In genomic region chr3:96636448-96636847, GRCm38 (mm10) we compare ENCODE assay signal across 8 mouse cellular contexts. TPM values are rescaled to one million over a fixed set of nuclear protein-coding genes. Genes with fewer than 3 reads are reported as not detected.
DNase-seq lines count a peak whose midpoint lies in the region; ATAC-seq and TF ChIP-seq lines count a peak whose summit lies in the region.

No protein-coding gene starts in this region.

- in situ Hi-C loops in ES-E14 (cut with MboI; ENCODE audit: low sequenced_read_pairs in 2 of 2, unreplicated experiment in 2 of 2) = loop anchor here in 1 of 2 experiments (10.0 kb wide), 1 partner anchor 92 kb away; no protein-coding TSS in a partner anchor

- H3K4me2 ChIP-seq in heart, postnatal 0 days (ENCODE audit: low read depth, low read length) = peak overlapping the region; percentile 91
- peak overlapping the region; percentile 83 for H3K4me2 ChIP-seq in forebrain, postnatal 0 days (ENCODE audit: low read depth)

- no peak for TF ChIP-seq EP300 in heart, postnatal 0 days (IDR thresholded peaks at IDR 0.05; ENCODE audit: low read depth)

- no peaks in the 10 kb centered on the region for H3K9me3 ChIP-seq in heart, postnatal 0 days (replicated peaks; ENCODE audit: control insufficient read depth, low read length)
- H3K9me3 ChIP-seq in ES-E14 (ENCODE audit: control insufficient read depth, insufficient read depth, low read depth, low read length) = no peaks in the 10 kb centered on the region
- H3K9me3 ChIP-seq in forebrain, postnatal 0 days (ENCODE audit: low read length) = no peaks in the 10 kb centered on the region

- WGBS in heart, postnatal 0 days = 62% methylated on average over 11 of the region's 11 CpGs
- 72% methylated on average over 11 of the region's 11 CpGs for WGBS in forebrain, postnatal 0 days
- 75% methylated on average over 11 of the region's 11 CpGs for WGBS in macrophage (ENCODE audit: missing documents)

- peaks cover 22% of the 10 kb centered on the region for H3K79me2 ChIP-seq in macrophage (ENCODE audit: inconsistent target)

- peaks cover 10% of the 10 kb centered on the region; the same call in 1 of the 2 replicates for H3K4me1 ChIP-seq in heart, postnatal 0 days (ENCODE audit: control insufficient read depth, insufficient read depth)
- H3K4me1 ChIP-seq in ES-E14 (ENCODE audit: control insufficient read depth in 2 of 2, insufficient read depth in 2 of 2, low read length in 2 of 2, poor library complexity in 1 of 2) = peaks cover 0 to 4% of the 10 kb centered on the region in 2 experiments; a peak in 2 of 4 replicates
- peaks cover 11% of the 10 kb centered on the region for H3K4me1 ChIP-seq in forebrain, postnatal 0 days (ENCODE audit: insufficient read depth)

- ATAC-seq in heart, postnatal 0 days (ENCODE audit: insufficient read depth, low read depth) = no peak
- ATAC-seq in forebrain, postnatal 0 days = no peak

- H3K36me3 ChIP-seq in heart, postnatal 0 days (replicated peaks; ENCODE audit: control insufficient read depth, insufficient read depth, low read length) = peaks cover 35% of the 10 kb centered on the region
- H3K36me3 ChIP-seq in ES-E14 (ENCODE audit: control insufficient read depth, insufficient read depth, low read length, poor library complexity, severe bottlenecking) (peaks cover 7% of the 10 kb centered on the region), macrophage (ENCODE audit: inconsistent target) (peaks cover 38% of the 10 kb centered on the region; the same call in 1 of the 2 replicates)
- peaks cover 26% of the 10 kb centered on the region for H3K36me3 ChIP-seq in forebrain, postnatal 0 days (ENCODE audit: insufficient read depth)

- no peak for DNase-seq in heart, postnatal 0 days (ENCODE audit: low spot score)
- DNase-seq in heart, postnatal 4 days = no peak
- DNase-seq in ES-E14 (ENCODE audit: low read depth, low spot score) = no peak
- DNase-seq in forebrain, postnatal 0 days = no peak
- no peak for DNase-seq in frontal cortex, postnatal 36 days (ENCODE audit: low spot score in 2 of 2)
- DNase-seq in embryo, embryonic 9.5 days (ENCODE audit: extremely low spot score) = no peak
- no peak for DNase-seq in adrenal gland, adult 2 months

- no peaks in the 10 kb centered on the region for H3K27me3 ChIP-seq in heart, postnatal 0 days (ENCODE audit: control insufficient read depth, insufficient read depth, low read length)
- no peaks in the 10 kb centered on the region for H3K27me3 ChIP-seq in forebrain, postnatal 0 days (ENCODE audit: insufficient read depth, low read length)

- no peak for TF ChIP-seq CTCF in heart, postnatal 0 days (IDR thresholded peaks at IDR 0.05; ENCODE audit: low read depth)
- TF ChIP-seq CTCF in forebrain, postnatal 0 days (IDR thresholded peaks at IDR 0.05; ENCODE audit: low read depth) = no peak

- H3K9ac ChIP-seq in heart, postnatal 0 days (replicated peaks; ENCODE audit: low read depth, low read length) = peak overlapping the region; percentile 96; the same call in 1 of the 2 replicates
- H3K9ac ChIP-seq in ES-E14 (ENCODE audit: insufficient read depth, low read depth, low read length, poor library complexity, severe bottlenecking) = peak overlapping the region; percentile 91; the same call in 1 of the 2 replicates
- 0 out of 2 replicates have a peak overlapping the region, but pooled peaks have one; percentile 93 for H3K9ac ChIP-seq in forebrain, postnatal 0 days

- peak overlapping the region; percentile 80 for H3K4me3 ChIP-seq in heart, postnatal 0 days (ENCODE audit: low read depth, low read length)
- H3K4me3 ChIP-seq in ES-E14 (ENCODE audit: insufficient read depth in 1 of 2, low read depth in 1 of 2, low read length in 2 of 2, poor library complexity in 1 of 2, severe bottlenecking in 1 of 2) (peak overlapping the region; percentile 72 to 92), macrophage (ENCODE audit: inconsistent target) (peak overlapping the region; percentile 86)
- H3K4me3 ChIP-seq in forebrain, postnatal 0 days (ENCODE audit: low read depth, low read length) = peak overlapping the region; percentile 82; the same call in 1 of the 2 replicates

- H3K27ac ChIP-seq in heart, postnatal 0 days (ENCODE audit: low read depth) = no peak overlapping the region
- H3K27ac ChIP-seq in ES-E14 (ENCODE audit: insufficient read depth, low read depth, low read length, poor library complexity, severe bottlenecking) = no peak overlapping the region
- no peak overlapping the region for H3K27ac ChIP-seq in forebrain, postnatal 0 days (ENCODE audit: low read depth, low read length)
- peak overlapping the region; percentile 36; the same call in 1 of the 2 replicates for H3K27ac ChIP-seq in macrophage

RNA-seq across cellular contexts. Expression of gene Gm42957, which starts 1.2 kb away (rescaled TPM):
- total RNA-seq in heart, postnatal 0 days (2014; rRNA removed; ENCODE audit: low replicate concordance) = not detected in 2 replicates
- polyA plus RNA-seq in heart, postnatal 0 days (2015; fragmentation: Nextera tagmentation; extraction: Ambion mirVana) = not detected in 2 replicates
- under 1 TPM; 0.18 to 0.21 TPM for total RNA-seq in heart, postnatal 4 days (2021)
- total RNA-seq in ES-E14 (2012; rRNA removed) = 0.13 and 0.21 TPM in 2 replicates
- total RNA-seq in forebrain, postnatal 0 days (2014; rRNA removed) = 0.31 and 0.38 TPM in 2 replicates
- 0.07 TPM in 1 of 2 replicates, not detected in the other for polyA plus RNA-seq in forebrain, postnatal 0 days (2015; fragmentation: Nextera tagmentation; extraction: Ambion mirVana)
- 1 to 10 TPM in 3 of 26 experiments, under 1 TPM in 19, not detected in 4; 0.20 to 1.8 (median 0.65) TPM for total RNA-seq in macrophage (2018; cell fraction: chromatin; rRNA removed)
- under 1 TPM in 3 of 26 experiments, not detected in 23; 0.06 to 0.07 (median 0.06) TPM for total RNA-seq in macrophage (2018; cell fraction: cytosol; rRNA removed)
- 1 to 10 TPM in 1 of 26 experiments, under 1 TPM in 15, not detected in 10; 0.12 to 1.1 (median 0.29) TPM for total RNA-seq in macrophage (2018; cell fraction: nucleus; rRNA removed)
- not detected in 3 replicates for polyA plus RNA-seq in macrophage (2018)
- under 1 TPM; 0.21 to 0.35 TPM for total RNA-seq in adrenal gland, adult 2 months (2021)
- polyA plus RNA-seq in adrenal gland, adult 2 months (2012; rRNA removed) = 0.02 TPM in 1 of 2 replicates, not detected in the other

RNA-seq across cellular contexts. Expression of gene Pex11b, which starts 1.3 kb away (rescaled TPM):
- 46.6 and 50.7 TPM in 2 replicates for total RNA-seq in heart, postnatal 0 days (2014; rRNA removed; ENCODE audit: low replicate concordance)
- polyA plus RNA-seq in heart, postnatal 0 days (2015; fragmentation: Nextera tagmentation; extraction: Ambion mirVana) = 41.7 and 43.7 TPM in 2 replicates
- 10 to 100 TPM; 26.4 to 26.8 TPM for total RNA-seq in heart, postnatal 4 days (2021)
- 15.6 and 23.6 TPM in 2 replicates for total RNA-seq in ES-E14 (2012; rRNA removed)
- total RNA-seq in forebrain, postnatal 0 days (2014; rRNA removed) = 39.0 and 42.5 TPM in 2 replicates
- 72.2 and 73.6 TPM in 2 replicates for polyA plus RNA-seq in forebrain, postnatal 0 days (2015; fragmentation: Nextera tagmentation; extraction: Ambion mirVana)
- 10 to 100 TPM in 19 of 26 experiments, 1 to 10 TPM in 7; 4.5 to 36.5 (median 14.1) TPM for total RNA-seq in macrophage (2018; cell fraction: chromatin; rRNA removed)
- 10 to 100 TPM; 11.3 to 28.9 (median 22.5) TPM for total RNA-seq in macrophage (2018; cell fraction: cytosol; rRNA removed)
- total RNA-seq in macrophage (2018; cell fraction: nucleus; rRNA removed) = 10 to 100 TPM in 23 of 26 experiments, 1 to 10 TPM in 3; 6.8 to 32.8 (median 14.4) TPM
- 17.2 to 29.8 TPM (median 26.2 TPM) in 3 replicates for polyA plus RNA-seq in macrophage (2018)
- total RNA-seq in adrenal gland, adult 2 months (2021) = 10 to 100 TPM; 42.3 to 48.4 TPM
- polyA plus RNA-seq in adrenal gland, adult 2 months (2012; rRNA removed) = 31.8 and 32.6 TPM in 2 replicates

RNA-seq across cellular contexts. Expression of gene Rbm8a, which starts 6.7 kb away (rescaled TPM):
- 7.5 and 9.2 TPM in 2 replicates for total RNA-seq in heart, postnatal 0 days (2014; rRNA removed; ENCODE audit: low replicate concordance)
- 64.7 and 65.4 TPM in 2 replicates for polyA plus RNA-seq in heart, postnatal 0 days (2015; fragmentation: Nextera tagmentation; extraction: Ambion mirVana)
- total RNA-seq in heart, postnatal 4 days (2021) = 10 to 100 TPM; 56.4 to 57.0 TPM
- total RNA-seq in ES-E14 (2012; rRNA removed) = 115 and 140 TPM in 2 replicates
- 29.2 and 38.5 TPM in 2 replicates for total RNA-seq in forebrain, postnatal 0 days (2014; rRNA removed)
- polyA plus RNA-seq in forebrain, postnatal 0 days (2015; fragmentation: Nextera tagmentation; extraction: Ambion mirVana) = 110 and 120 TPM in 2 replicates
- 10 to 100 TPM; 18.1 to 54.0 (median 37.5) TPM for total RNA-seq in macrophage (2018; cell fraction: chromatin; rRNA removed)
- total RNA-seq in macrophage (2018; cell fraction: cytosol; rRNA removed) = 10 to 100 TPM; 27.5 to 47.8 (median 37.7) TPM
- 10 to 100 TPM; 18.8 to 46.3 (median 32.6) TPM for total RNA-seq in macrophage (2018; cell fraction: nucleus; rRNA removed)
- 28.6 to 43.9 TPM (median 42.7 TPM) in 3 replicates for polyA plus RNA-seq in macrophage (2018)
- total RNA-seq in adrenal gland, adult 2 months (2021) = 10 to 100 TPM; 69.2 to 85.3 TPM
- 1.3 and 2.3 TPM in 2 replicates for polyA plus RNA-seq in adrenal gland, adult 2 months (2012; rRNA removed)

RNA-seq across cellular contexts. Expression of gene Itga10, which starts 8.9 kb away (rescaled TPM):
- 0.46 and 4.2 TPM in 2 replicates for total RNA-seq in heart, postnatal 0 days (2014; rRNA removed; ENCODE audit: low replicate concordance)
- 0.37 and 0.45 TPM in 2 replicates for polyA plus RNA-seq in heart, postnatal 0 days (2015; fragmentation: Nextera tagmentation; extraction: Ambion mirVana)
- 1 to 10 TPM; 1.0 to 1.3 TPM for total RNA-seq in heart, postnatal 4 days (2021)
- 1.0 and 1.7 TPM in 2 replicates for total RNA-seq in ES-E14 (2012; rRNA removed)
- total RNA-seq in forebrain, postnatal 0 days (2014; rRNA removed) = 2.2 and 2.8 TPM in 2 replicates
- polyA plus RNA-seq in forebrain, postnatal 0 days (2015; fragmentation: Nextera tagmentation; extraction: Ambion mirVana) = 0.25 and 0.57 TPM in 2 replicates
- 1 to 10 TPM in 25 of 26 experiments, under 1 TPM in 1; 0.80 to 7.8 (median 4.6) TPM for total RNA-seq in macrophage (2018; cell fraction: chromatin; rRNA removed)
- under 1 TPM; 0.03 to 0.42 (median 0.12) TPM for total RNA-seq in macrophage (2018; cell fraction: cytosol; rRNA removed)
- total RNA-seq in macrophage (2018; cell fraction: nucleus; rRNA removed) = 1 to 10 TPM in 23 of 26 experiments, under 1 TPM in 3; 0.52 to 4.5 (median 1.5) TPM
- polyA plus RNA-seq in macrophage (2018) = 0.10 to 0.32 TPM (median 0.29 TPM) in 3 replicates
- total RNA-seq in adrenal gland, adult 2 months (2021) = 1 to 10 TPM; 1.3 to 1.9 TPM
- 1.3 and 1.6 TPM in 2 replicates for polyA plus RNA-seq in adrenal gland, adult 2 months (2012; rRNA removed)

RNA-seq across cellular contexts. Expression of gene Ankrd35, which starts 33.5 kb away (rescaled TPM):
- 0.39 and 0.88 TPM in 2 replicates for total RNA-seq in heart, postnatal 0 days (2014; rRNA removed; ENCODE audit: low replicate concordance)
- polyA plus RNA-seq in heart, postnatal 0 days (2015; fragmentation: Nextera tagmentation; extraction: Ambion mirVana) = 0.31 and 0.32 TPM in 2 replicates
- total RNA-seq in heart, postnatal 4 days (2021) = under 1 TPM; 0.14 to 0.19 TPM
- 3.7 and 5.7 TPM in 2 replicates for total RNA-seq in ES-E14 (2012; rRNA removed)
- total RNA-seq in forebrain, postnatal 0 days (2014; rRNA removed) = 4.6 and 7.1 TPM in 2 replicates
- polyA plus RNA-seq in forebrain, postnatal 0 days (2015; fragmentation: Nextera tagmentation; extraction: Ambion mirVana) = 2.9 and 4.7 TPM in 2 replicates
- total RNA-seq in macrophage (2018; cell fraction: chromatin; rRNA removed) = 1 to 10 TPM in 5 of 26 experiments, under 1 TPM in 11, not detected in 10; 0.17 to 4.4 (median 0.39) TPM
- total RNA-seq in macrophage (2018; cell fraction: cytosol; rRNA removed) = under 1 TPM in 12 of 26 experiments, not detected in 14; 0.03 to 0.48 (median 0.05) TPM
- 1 to 10 TPM in 4 of 26 experiments, under 1 TPM in 6, not detected in 16; 0.11 to 1.7 (median 0.52) TPM for total RNA-seq in macrophage (2018; cell fraction: nucleus; rRNA removed)
- polyA plus RNA-seq in macrophage (2018) = 0.03 to 0.07 TPM in 2 of 3 replicates, not detected in the other
- 1 to 10 TPM; 3.0 to 4.6 TPM for total RNA-seq in adrenal gland, adult 2 months (2021)
- polyA plus RNA-seq in adrenal gland, adult 2 months (2012; rRNA removed) = 1.5 and 3.3 TPM in 2 replicates
